Mouse (Mus musculus): ENCODE results near the gene Creg1. TPM values are rescaled to one million over a fixed set of nuclear protein-coding genes. Genes with fewer than 3 reads are reported as not detected.
A peak's percentile ranks its signal among the peaks of the same experiment; 100 is the strongest.

Creg1 gene
- polyA plus RNA-seq (2012; rRNA removed): 63.9 and 64.3 TPM in 2 replicates

- peak; percentile 81 for DNase-seq (ENCODE audit: low spot score)
These were observed at the start of gene Creg1 for GRCm38 (mm10) chr1:165763635-165764372. Gene Creg1 (plus strand): TSS chr1:165763746.

GRCm38 (mm10) chr1:165713798-165714197 is 49.7 kb upstream of the Creg1 start:
- no peak for DNase-seq (ENCODE audit: low spot score)

- no peak for DNase-seq (ENCODE audit: low spot score)
These were observed 47.1 kb upstream of the Creg1 start for GRCm38 (mm10) chr1:165716426-165716825.

- DNase-seq (ENCODE audit: low spot score): no peak
These were observed 45.6 kb upstream of the Creg1 start for GRCm38 (mm10) chr1:165717711-165718542.

- DNase-seq (ENCODE audit: low spot score): no peak
These were observed 44.9 kb upstream of the Creg1 start for GRCm38 (mm10) chr1:165718543-165719105.

- DNase-seq (ENCODE audit: low spot score): no peak
These were observed 40.9 kb upstream of the Creg1 start for GRCm38 (mm10) chr1:165722531-165723123.

GRCm38 (mm10) chr1:165724219-165725033 is 39.1 kb upstream of the Creg1 start:
- no peak for DNase-seq (ENCODE audit: low spot score)

- no peak for DNase-seq (ENCODE audit: low spot score)
These were observed 38.4 kb upstream of the Creg1 start for GRCm38 (mm10) chr1:165725039-165725644.

- DNase-seq (ENCODE audit: low spot score): no peak
These were observed 36.6 kb upstream of the Creg1 start for GRCm38 (mm10) chr1:165726986-165727385.

- DNase-seq (ENCODE audit: low spot score): no peak
These were observed 35.4 kb upstream of the Creg1 start for GRCm38 (mm10) chr1:165728057-165728639.

GRCm38 (mm10) chr1:165730129-165730528 is 33.4 kb upstream of the Creg1 start:
- DNase-seq (ENCODE audit: low spot score): no peak

- DNase-seq (ENCODE audit: low spot score): no peak
These were observed 32.0 kb upstream of the Creg1 start for GRCm38 (mm10) chr1:165731553-165731952.

- no peak for DNase-seq (ENCODE audit: low spot score)
These were observed 28.7 kb upstream of the Creg1 start for GRCm38 (mm10) chr1:165734840-165735239.

- peak; percentile 49 for DNase-seq (ENCODE audit: low spot score)
These were observed 27.4 kb upstream of the Creg1 start for GRCm38 (mm10) chr1:165735826-165736818.

- no peak for DNase-seq (ENCODE audit: low spot score)
These were observed 26.1 kb upstream of the Creg1 start for GRCm38 (mm10) chr1:165737451-165737850.

- DNase-seq (ENCODE audit: low spot score): no peak
These were observed 25.7 kb upstream of the Creg1 start for GRCm38 (mm10) chr1:165737867-165738266.

GRCm38 (mm10) chr1:165738985-165739384 is 24.6 kb upstream of the Creg1 start:
- DNase-seq (ENCODE audit: low spot score): no peak

- DNase-seq (ENCODE audit: low spot score): no peak
These were observed 21.6 kb upstream of the Creg1 start for GRCm38 (mm10) chr1:165741989-165742388.

GRCm38 (mm10) chr1:165748053-165748452 is 15.5 kb upstream of the Creg1 start:
- no peak for DNase-seq (ENCODE audit: low spot score)

Data from urinary bladder, adult 2 months (tissue).